Mouse (Mus musculus): ENCODE results near the gene Pttg1ip. TPM values are rescaled to one million over a fixed set of nuclear protein-coding genes. Genes with fewer than 3 reads are reported as not detected.

The Pttg1ip gene
- polyA plus RNA-seq, 1 experiment from 2014 or later, result 73.7 TPM

DNA sequence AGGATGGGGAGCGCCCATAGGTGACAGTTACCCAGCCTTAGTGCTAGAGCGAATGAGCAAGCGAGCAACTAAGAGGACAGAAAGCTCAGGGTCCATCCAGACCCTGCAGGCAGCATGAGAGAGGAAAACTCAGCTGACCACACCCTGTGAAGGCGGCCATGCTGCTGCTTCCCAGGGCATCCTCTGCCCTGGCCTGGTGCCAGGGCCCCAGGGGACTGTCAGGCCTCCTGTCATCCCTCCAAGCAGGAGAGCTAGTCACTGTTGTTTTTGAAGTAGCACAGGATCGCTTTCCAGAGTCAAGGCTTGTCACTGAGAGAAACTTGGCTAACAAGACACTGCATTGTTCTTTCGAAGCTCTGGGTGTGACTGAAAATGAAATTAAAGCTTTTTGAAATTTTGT, 57.4 kb downstream of the Pttg1ip start:
- H3K9me3 ChIP-seq (replicated peaks), result no peaks in the 10 kb centered on the region
- no peak overlapping the region for H3K27ac ChIP-seq
- 91% methylated on average over 6 of the region's 6 CpGs for WGBS
- DNase-seq (ENCODE audit: low spot score), result no peak
- H3K4me3 ChIP-seq, result no peak overlapping the region
- peaks cover 98% of the 10 kb centered on the region for H3K36me3 ChIP-seq
- H3K4me1 ChIP-seq, result no peaks in the 10 kb centered on the region
- no peaks in the 10 kb centered on the region for H3K27me3 ChIP-seq (ENCODE audit: low read depth, poor library complexity, severe bottlenecking)

DNA sequence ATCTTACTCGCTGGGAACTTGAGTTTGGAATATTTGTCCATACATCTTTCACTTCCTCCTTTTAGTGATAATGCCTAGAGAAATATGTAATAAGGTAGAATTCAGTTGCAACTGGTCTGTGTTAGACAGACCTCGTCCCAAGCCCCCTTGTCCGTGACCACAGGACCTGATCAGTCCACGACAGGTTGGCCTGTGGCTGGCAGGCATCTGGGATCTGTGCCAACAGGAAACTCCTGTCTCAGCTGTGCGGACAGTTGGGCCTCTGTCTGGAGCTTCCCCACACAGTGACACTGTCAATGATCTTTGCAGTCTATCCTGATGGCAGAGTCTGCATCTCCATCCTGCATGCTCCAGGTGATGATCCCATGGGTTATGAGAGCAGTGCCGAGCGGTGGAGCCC, 61.6 kb downstream of the Pttg1ip start:
- no peaks in the 10 kb centered on the region for H3K27me3 ChIP-seq (ENCODE audit: low read depth, poor library complexity, severe bottlenecking)
- no peak overlapping the region for H3K4me3 ChIP-seq
- no peak overlapping the region for H3K27ac ChIP-seq
- no peaks in the 10 kb centered on the region for H3K9me3 ChIP-seq (replicated peaks)
- peaks cover 90% of the 10 kb centered on the region for H3K36me3 ChIP-seq
- no peaks in the 10 kb centered on the region for H3K4me1 ChIP-seq
- DNase-seq (ENCODE audit: low spot score), result no peak
- 95% methylated on average over 7 of the region's 7 CpGs for WGBS

DNA sequence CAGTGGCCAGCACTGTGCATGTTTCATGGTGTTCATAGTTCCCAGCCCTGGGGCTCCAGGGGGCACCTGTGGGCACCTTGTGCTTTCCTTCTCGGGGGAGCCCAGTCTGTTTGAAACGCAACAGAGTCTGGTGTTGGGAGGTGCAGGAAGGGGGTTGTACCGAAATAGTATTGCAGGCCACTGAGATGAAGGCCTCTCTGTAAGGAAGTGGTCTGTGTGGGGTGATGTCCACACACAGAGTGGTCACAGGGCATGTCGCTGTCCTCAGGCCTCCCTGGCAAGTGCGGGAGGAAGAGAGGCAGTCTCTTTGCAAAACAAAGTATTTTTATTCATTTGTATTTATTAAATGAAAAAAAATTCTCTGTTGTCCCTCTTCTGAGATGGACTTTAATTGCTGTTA, 64.1 kb downstream of the Pttg1ip start:
- Histone ChIP-seq H3K27me3 (ENCODE audit: low read depth, poor library complexity, severe bottlenecking) (no peaks in the 10 kb centered on the region), H3K9me3 (replicated peaks) (no peaks in the 10 kb centered on the region), H3K36me3 (peaks cover 68% of the 10 kb centered on the region), H3K4me1 (no peaks in the 10 kb centered on the region), H3K27ac (no peak overlapping the region), H3K4me3 (no peak overlapping the region)
- 91% methylated on average over 5 of the region's 5 CpGs for WGBS
- no peak for DNase-seq (ENCODE audit: low spot score)

DNA sequence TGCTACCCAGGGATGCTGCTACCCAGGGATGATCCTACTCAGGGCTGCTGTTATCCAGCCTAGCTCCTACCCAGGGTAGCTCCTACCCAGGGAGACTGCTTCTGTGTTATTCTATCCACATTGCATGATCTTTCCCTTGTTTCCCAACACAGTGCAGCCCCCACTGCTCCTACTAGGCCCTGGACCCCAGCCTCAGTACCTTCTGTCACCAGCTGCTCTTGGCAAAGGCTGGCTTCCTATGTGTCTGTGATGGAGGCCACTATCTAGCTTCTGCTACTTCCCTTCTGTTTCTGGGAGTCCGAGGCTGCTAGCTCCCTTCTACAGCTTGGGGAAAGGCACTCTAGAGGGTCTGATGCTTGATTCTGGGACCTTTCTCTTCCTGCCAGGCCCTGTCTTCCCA, 65.9 kb downstream of the Pttg1ip start:
- 73% methylated on average over 1 of the region's 1 CpGs for whole genome bisulfite sequencing
- DNase-seq (ENCODE audit: low spot score), result no peak
- Histone ChIP-seq H3K9me3 (replicated peaks) (no peaks in the 10 kb centered on the region), H3K27ac (no peak overlapping the region), H3K27me3 (ENCODE audit: low read depth, poor library complexity, severe bottlenecking) (no peaks in the 10 kb centered on the region), H3K4me1 (no peaks in the 10 kb centered on the region), H3K4me3 (no peak overlapping the region), H3K36me3 (peaks cover 49% of the 10 kb centered on the region)

DNA sequence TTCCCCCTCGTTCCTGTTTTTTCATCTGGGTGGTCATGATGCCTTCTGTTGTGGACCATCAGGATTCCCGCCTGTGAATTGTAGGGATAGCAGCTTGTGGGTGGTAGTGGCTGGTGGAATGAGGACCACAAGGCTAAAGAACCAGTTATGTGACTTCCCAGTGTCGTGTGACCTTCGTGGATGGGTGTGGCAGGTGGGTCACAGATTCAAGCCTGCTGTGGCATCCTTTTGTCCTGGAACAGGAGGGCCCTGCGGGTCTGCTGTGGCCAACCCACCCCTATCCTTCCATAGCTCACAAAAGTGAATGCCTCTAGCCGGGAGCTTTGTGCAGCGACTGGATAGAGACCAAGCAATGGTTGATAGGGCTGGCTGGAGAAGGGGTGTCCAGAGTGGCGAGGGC, 66.4 kb downstream of the Pttg1ip start:
- DNase-seq (ENCODE audit: low spot score), result no peak
- H3K4me1 ChIP-seq, result no peaks in the 10 kb centered on the region
- H3K4me3 ChIP-seq, result no peak overlapping the region
- no peaks in the 10 kb centered on the region for H3K9me3 ChIP-seq (replicated peaks)
- no peaks in the 10 kb centered on the region for H3K27me3 ChIP-seq (ENCODE audit: low read depth, poor library complexity, severe bottlenecking)
- H3K27ac ChIP-seq, result no peak overlapping the region
- peaks cover 45% of the 10 kb centered on the region for H3K36me3 ChIP-seq
- WGBS, result 85% methylated on average over 8 of the region's 8 CpGs

MicroRNAs within 50 kb of the gene (microRNA counts, 519-probe panel; counts per million panel counts)
- 684 counts per million, percentile 72 among the panel's probes with 10 or more counts for microRNA mmu-miR-1930

Small RNAs within 50 kb of the gene (microRNA-seq; reads per million reads assigned to microRNA genes)
- 27.0 reads per million, percentile 33 among the genes with 10 or more reads in this experiment for gene Mir1930

Other genes starting within 250 kb of the Pttg1ip start
- 4.9 and 5.0 TPM in 2 replicates for gene Adarb1, start 163.4 kb upstream of the Pttg1ip start, polyA plus RNA-seq (2016; fragmentation: Nextera tagmentation; extraction: Ambion mirVana)
- gene Fam207a, start 65.9 kb upstream of the Pttg1ip start, polyA plus RNA-seq (2016; fragmentation: Nextera tagmentation; extraction: Ambion mirVana), result 51.0 and 51.8 TPM in 2 replicates
- 0.75 and 0.85 TPM in 2 replicates for gene Itgb2, start 51.5 kb upstream of the Pttg1ip start, polyA plus RNA-seq (2016; fragmentation: Nextera tagmentation; extraction: Ambion mirVana)
- 400 and 420 TPM in 2 replicates for gene Sumo3, start 24.4 kb downstream of the Pttg1ip start, polyA plus RNA-seq (2016; fragmentation: Nextera tagmentation; extraction: Ambion mirVana)
- gene Gm49325, start 24.5 kb downstream of the Pttg1ip start, polyA plus RNA-seq (2016; fragmentation: Nextera tagmentation; extraction: Ambion mirVana), result 1.6 and 1.7 TPM in 2 replicates
- gene Ube2g2, start 40.6 kb downstream of the Pttg1ip start, polyA plus RNA-seq (2016; fragmentation: Nextera tagmentation; extraction: Ambion mirVana), result 98.4 and 104 TPM in 2 replicates
- gene Tspear, start 104.8 kb downstream of the Pttg1ip start, polyA plus RNA-seq (2016; fragmentation: Nextera tagmentation; extraction: Ambion mirVana), result 0.59 and 0.74 TPM in 2 replicates
- gene Gm19402, start 109.0 kb downstream of the Pttg1ip start, polyA plus RNA-seq (2016; fragmentation: Nextera tagmentation; extraction: Ambion mirVana), result not detected in 2 replicates
- not detected in 2 replicates for gene Gm9508, start 115.5 kb downstream of the Pttg1ip start, polyA plus RNA-seq (2016; fragmentation: Nextera tagmentation; extraction: Ambion mirVana)
- gene Gm10272, start 124.9 kb downstream of the Pttg1ip start, polyA plus RNA-seq (2016; fragmentation: Nextera tagmentation; extraction: Ambion mirVana), result not detected in 2 replicates
- not detected in 2 replicates for gene Gm10024, start 129.7 kb downstream of the Pttg1ip start, polyA plus RNA-seq (2016; fragmentation: Nextera tagmentation; extraction: Ambion mirVana)
- not detected in 2 replicates for gene Gm10142, start 134.1 kb downstream of the Pttg1ip start, polyA plus RNA-seq (2016; fragmentation: Nextera tagmentation; extraction: Ambion mirVana)
- not detected in 2 replicates for gene Krtap12-1, start 138.9 kb downstream of the Pttg1ip start, polyA plus RNA-seq (2016; fragmentation: Nextera tagmentation; extraction: Ambion mirVana)
- not detected in 2 replicates for gene Gm10100, start 144.8 kb downstream of the Pttg1ip start, polyA plus RNA-seq (2016; fragmentation: Nextera tagmentation; extraction: Ambion mirVana)
- not detected in 2 replicates for gene Gm18596, start 160.9 kb downstream of the Pttg1ip start, polyA plus RNA-seq (2016; fragmentation: Nextera tagmentation; extraction: Ambion mirVana)
- gene Gm9736, start 169.6 kb downstream of the Pttg1ip start, polyA plus RNA-seq (2016; fragmentation: Nextera tagmentation; extraction: Ambion mirVana), result not detected in 2 replicates
- not detected in 2 replicates for gene Gm3233, start 178.0 kb downstream of the Pttg1ip start, polyA plus RNA-seq (2016; fragmentation: Nextera tagmentation; extraction: Ambion mirVana)
- not detected in 2 replicates for gene Gm3238, start 189.6 kb downstream of the Pttg1ip start, polyA plus RNA-seq (2016; fragmentation: Nextera tagmentation; extraction: Ambion mirVana)
- not detected in 2 replicates for gene Gm7138, start 195.2 kb downstream of the Pttg1ip start, polyA plus RNA-seq (2016; fragmentation: Nextera tagmentation; extraction: Ambion mirVana)
- gene Gm3250, start 200.8 kb downstream of the Pttg1ip start, polyA plus RNA-seq (2016; fragmentation: Nextera tagmentation; extraction: Ambion mirVana), result not detected in 2 replicates
- not detected in 2 replicates for gene Gm7137, start 206.5 kb downstream of the Pttg1ip start, polyA plus RNA-seq (2016; fragmentation: Nextera tagmentation; extraction: Ambion mirVana)
- not detected in 2 replicates for gene Gm9639, start 213.4 kb downstream of the Pttg1ip start, polyA plus RNA-seq (2016; fragmentation: Nextera tagmentation; extraction: Ambion mirVana)
- not detected in 2 replicates for gene Gm19668, start 217.4 kb downstream of the Pttg1ip start, polyA plus RNA-seq (2016; fragmentation: Nextera tagmentation; extraction: Ambion mirVana)
- gene Gm9507, start 230.1 kb downstream of the Pttg1ip start, polyA plus RNA-seq (2016; fragmentation: Nextera tagmentation; extraction: Ambion mirVana), result not detected in 2 replicates
- not detected in 2 replicates for gene Gm2696, start 233.0 kb downstream of the Pttg1ip start, polyA plus RNA-seq (2016; fragmentation: Nextera tagmentation; extraction: Ambion mirVana)
- gene Krtap10-4, start 245.4 kb downstream of the Pttg1ip start, polyA plus RNA-seq (2016; fragmentation: Nextera tagmentation; extraction: Ambion mirVana), result not detected in 2 replicates

Data from limb, embryonic 10.5 days (tissue).